Mouse (Mus musculus) erythroblast, embryonic 14.5 days (primary cell): Measurements from ENCODE around the gene Ivns1abp.

Source experiments
- GATA1 ChIP-seq: IDR thresholded peaks from 2 replicates; pipeline ENCODE4 v1.6.1; 2012; ENCODE audit warnings: low read length, inconsistent platforms, mixed read lengths
- TAL1 ChIP-seq: IDR thresholded peaks from 3 replicates; pipeline ENCODE4 v1.6.1; 2012; ENCODE audit warnings: low read length, inconsistent platforms, mixed read lengths

DNA sequence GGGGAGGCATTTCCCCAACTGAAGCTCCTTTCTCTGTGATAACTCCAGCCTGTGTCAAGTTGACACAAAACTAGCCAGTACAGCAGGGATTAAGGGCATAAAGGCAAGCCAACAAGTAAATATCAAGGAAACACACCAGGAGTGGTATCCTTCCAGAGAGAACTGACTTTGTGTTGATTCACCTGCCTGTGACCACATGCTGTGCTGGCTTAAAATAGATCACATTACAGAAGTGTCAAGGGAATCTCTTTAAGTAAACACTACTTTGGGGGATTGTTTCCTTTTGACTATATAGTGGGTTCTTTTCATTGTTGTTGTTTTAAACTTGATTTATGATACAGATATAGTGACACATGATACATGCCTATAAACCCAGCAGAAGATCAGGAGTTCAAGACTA is 41.0 kb upstream of the Ivns1abp start:
- TF ChIP-seq GATA1 (no peak), TAL1 (no peak)
